Mouse (Mus musculus): ENCODE measurements around the gene Isyna1. TPM values are rescaled to one million over a fixed set of nuclear protein-coding genes. Genes with fewer than 3 reads are reported as not detected.

Gene Isyna1
- 155 and 171 TPM in 2 replicates for polyA plus RNA-seq (2015; fragmentation: Nextera tagmentation; extraction: Ambion mirVana)

DNA sequence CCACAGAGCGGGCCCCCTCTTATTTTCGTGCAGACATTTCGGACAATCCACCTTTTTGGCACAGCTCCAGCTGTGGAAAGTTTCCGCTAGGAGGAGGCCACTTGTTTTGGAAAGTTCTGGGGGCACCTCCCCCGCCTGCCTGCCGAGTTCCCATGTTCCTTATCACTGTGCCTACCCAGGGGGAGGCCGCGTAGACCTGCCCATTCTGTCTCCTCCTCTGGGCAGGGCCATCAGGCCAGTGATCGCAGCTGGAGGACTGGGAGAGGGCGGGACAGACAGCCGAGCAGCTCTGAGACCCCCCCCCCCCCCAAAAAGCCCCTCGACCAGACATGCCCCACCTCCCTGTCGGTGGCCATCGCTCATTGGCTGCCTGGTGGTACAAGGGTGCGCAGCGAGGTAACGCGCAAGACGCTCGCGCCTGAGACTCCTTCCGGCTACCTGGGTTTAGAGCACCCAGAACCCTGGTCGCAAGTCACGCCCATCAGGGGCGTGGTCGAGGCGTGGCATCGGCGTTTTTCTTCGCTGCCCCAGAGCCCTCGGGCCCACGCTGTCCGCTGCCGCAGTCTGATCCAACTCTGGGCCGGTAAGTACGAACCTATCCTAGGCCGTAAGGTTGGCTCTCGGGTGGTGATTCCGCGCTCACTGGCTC is at the start of gene Isyna1:
Gene Isyna1, plus strand, starts transcription at position 413 of the 649 bp plus-strand sequence.
- Histone ChIP-seq H3K27ac (ENCODE audit: low read length) (peak within 1 kb of the TSS; percentile 67), H3K4me1 (ENCODE audit: control insufficient read depth, insufficient read depth, low read length) (peaks cover 28% of the 10 kb centered on the region), H3K9me3 (replicated peaks; ENCODE audit: control insufficient read depth, low read length, poor library complexity, severe bottlenecking) (no peaks in the 10 kb centered on the region), H3K4me3 (ENCODE audit: low read depth, low read length) (peak within 1 kb of the TSS; percentile 56), H3K36me3 (ENCODE audit: control insufficient read depth, insufficient read depth, low read length) (peaks cover 17% of the 10 kb centered on the region; the same call in 1 of the 2 replicates), H3K27me3 (ENCODE audit: control insufficient read depth, insufficient read depth, low read depth, low read length) (no peaks in the 10 kb centered on the region; the same call in 1 of the 2 replicates), H3K4me2 (ENCODE audit: low read length) (peak within 1 kb of the TSS; percentile 71), H3K9ac (ENCODE audit: low read depth, low read length) (peak within 1 kb of the TSS; percentile 70)
- WGBS, result under 1% methylated on average over 38 of the region's 40 CpGs
- ATAC-seq, result peak; percentile 84

DNA sequence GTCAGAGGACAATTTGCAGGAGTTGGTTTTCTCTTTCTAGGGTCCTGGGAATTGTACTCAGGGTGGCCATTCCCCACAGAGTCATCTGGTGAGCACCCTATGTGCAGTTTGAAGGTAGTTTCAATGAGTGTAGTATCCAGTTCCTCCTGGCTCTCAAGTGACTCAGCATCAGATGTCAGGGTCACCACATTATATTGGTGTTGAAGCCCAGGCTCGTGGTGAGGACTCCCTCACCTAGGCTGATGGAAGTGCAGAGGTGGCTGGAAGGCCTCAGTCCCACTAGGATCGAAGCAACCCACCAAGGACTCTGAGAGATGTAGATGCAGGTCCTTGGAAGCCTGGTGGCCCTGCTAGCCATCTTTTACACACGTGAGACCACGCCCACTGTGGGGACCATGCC is 47.8 kb upstream of the Isyna1 start:
- peaks cover 6% of the 10 kb centered on the region for H3K4me1 ChIP-seq (ENCODE audit: control insufficient read depth, insufficient read depth, low read length)
- no peak overlapping the region for H3K4me2 ChIP-seq (ENCODE audit: low read length)
- no peak overlapping the region for H3K9ac ChIP-seq (ENCODE audit: low read depth, low read length)
- H3K27ac ChIP-seq (ENCODE audit: low read length), result no peak overlapping the region
- no peak for ATAC-seq
- no peaks in the 10 kb centered on the region for H3K27me3 ChIP-seq (ENCODE audit: control insufficient read depth, insufficient read depth, low read depth, low read length)
- WGBS, result 94% methylated on average over 4 of the region's 4 CpGs
- no peaks in the 10 kb centered on the region for H3K9me3 ChIP-seq (replicated peaks; ENCODE audit: control insufficient read depth, low read length, poor library complexity, severe bottlenecking)
- no peak overlapping the region for H3K4me3 ChIP-seq (ENCODE audit: low read depth, low read length)
- H3K36me3 ChIP-seq (ENCODE audit: control insufficient read depth, insufficient read depth, low read length), result no peaks in the 10 kb centered on the region

DNA sequence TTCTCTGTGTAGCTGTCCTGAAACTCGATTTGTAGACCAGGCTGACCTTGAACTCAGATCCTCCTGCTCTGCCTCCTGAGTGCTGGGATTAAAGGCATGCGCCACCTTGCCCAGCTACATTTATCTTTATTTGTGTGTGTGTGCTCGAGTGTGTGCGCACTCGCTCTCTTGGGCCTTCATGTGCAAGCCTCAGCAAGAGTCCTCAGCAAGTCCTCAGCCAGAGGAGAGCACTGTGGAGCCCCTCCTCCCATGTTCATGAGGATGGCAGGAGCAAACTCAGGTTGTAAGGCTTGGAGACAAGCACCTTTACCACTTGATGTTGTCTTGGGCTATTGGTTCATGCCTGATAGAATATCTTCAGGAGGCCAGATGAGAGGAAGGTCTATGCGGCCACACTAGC is 46.4 kb upstream of the Isyna1 start:
- Histone ChIP-seq H3K9ac (ENCODE audit: low read depth, low read length) (no peak overlapping the region), H3K36me3 (ENCODE audit: control insufficient read depth, insufficient read depth, low read length) (no peaks in the 10 kb centered on the region), H3K4me3 (ENCODE audit: low read depth, low read length) (no peak overlapping the region), H3K9me3 (replicated peaks; ENCODE audit: control insufficient read depth, low read length, poor library complexity, severe bottlenecking) (no peaks in the 10 kb centered on the region), H3K4me2 (ENCODE audit: low read length) (no peak overlapping the region), H3K4me1 (ENCODE audit: control insufficient read depth, insufficient read depth, low read length) (no peaks in the 10 kb centered on the region), H3K27me3 (ENCODE audit: control insufficient read depth, insufficient read depth, low read depth, low read length) (no peaks in the 10 kb centered on the region), H3K27ac (ENCODE audit: low read length) (no peak overlapping the region)
- WGBS, result 92% methylated on average over 6 of the region's 6 CpGs
- ATAC-seq, result no peak

DNA sequence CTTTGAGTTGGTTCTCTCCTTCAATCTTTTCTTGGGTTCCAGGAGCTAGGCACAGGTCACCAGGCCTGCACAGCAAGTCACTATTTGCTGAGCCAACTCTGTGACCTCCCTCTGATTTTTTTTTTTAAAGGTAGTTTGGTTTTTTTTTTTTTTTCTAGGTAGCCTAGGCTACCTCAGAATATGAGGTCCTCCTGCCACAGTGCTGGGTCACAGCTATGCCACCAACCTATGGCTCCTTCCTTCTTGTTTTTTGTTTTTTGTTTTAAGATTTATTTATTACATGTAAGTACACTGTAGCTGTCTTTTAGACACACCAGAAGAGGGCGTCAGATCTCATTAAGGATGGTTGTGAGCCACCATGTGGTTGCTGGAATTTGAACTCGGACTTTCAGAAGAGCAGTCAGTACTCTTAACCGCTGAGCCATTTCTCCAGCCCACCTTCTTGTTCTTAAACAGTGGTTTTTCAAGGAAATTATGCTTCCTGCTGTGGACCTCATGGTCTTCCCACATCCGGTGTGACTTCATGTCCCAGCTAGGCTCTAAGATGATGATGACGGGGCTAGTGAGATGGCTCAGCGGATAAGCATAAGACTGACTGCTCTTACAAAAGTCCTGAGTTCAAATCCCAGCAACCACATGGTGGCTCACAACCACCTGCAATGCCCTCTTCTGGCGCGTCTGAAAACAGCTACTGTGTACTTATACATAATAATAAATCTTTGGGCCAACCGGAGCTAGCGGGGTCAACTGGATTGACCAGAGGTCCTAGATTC is 44.6 kb upstream of the Isyna1 start:
- Histone ChIP-seq H3K4me3 (ENCODE audit: low read depth, low read length) (no peak overlapping the region), H3K4me1 (ENCODE audit: control insufficient read depth, insufficient read depth, low read length) (0 out of 2 replicates have a peak, but pooled peaks cover 2% of the 10 kb centered on the region), H3K4me2 (ENCODE audit: low read length) (no peak overlapping the region), H3K9me3 (replicated peaks; ENCODE audit: control insufficient read depth, low read length, poor library complexity, severe bottlenecking) (no peaks in the 10 kb centered on the region), H3K27ac (ENCODE audit: low read length) (no peak overlapping the region), H3K27me3 (ENCODE audit: control insufficient read depth, insufficient read depth, low read depth, low read length) (no peaks in the 10 kb centered on the region), H3K9ac (ENCODE audit: low read depth, low read length) (no peak overlapping the region), H3K36me3 (ENCODE audit: control insufficient read depth, insufficient read depth, low read length) (no peaks in the 10 kb centered on the region)
- no peak for ATAC-seq
- WGBS, result 94% methylated on average over 10 of the region's 10 CpGs

DNA sequence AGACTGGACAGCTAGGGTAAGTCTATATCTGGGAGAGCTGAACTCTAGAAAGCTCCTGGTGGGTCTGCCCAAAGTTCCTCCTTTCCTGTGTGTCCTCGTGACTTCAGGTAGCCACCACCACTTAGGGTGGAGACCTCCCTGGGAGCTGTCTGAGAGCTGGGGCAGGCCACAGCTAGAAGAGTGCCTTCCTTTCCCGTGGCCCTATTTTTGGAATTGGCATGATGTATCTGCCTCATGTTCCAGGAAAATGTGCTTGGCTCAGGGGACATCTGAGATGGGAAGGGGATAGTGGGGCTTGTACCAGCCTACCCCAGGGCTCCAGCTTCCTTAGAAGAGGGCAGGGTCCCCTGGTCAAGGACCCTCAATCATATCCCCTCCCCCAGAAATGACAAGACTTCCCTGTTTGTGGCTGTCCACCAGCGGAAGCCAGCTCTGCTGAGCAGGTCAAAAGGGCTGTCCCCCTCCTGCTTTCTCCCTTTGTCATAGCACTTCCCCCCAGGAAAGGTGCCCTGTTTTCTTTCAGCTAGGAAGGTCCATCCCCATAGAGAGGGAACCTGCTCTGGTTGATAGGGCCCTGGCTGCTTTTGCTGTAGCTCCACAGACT is 42.5 kb upstream of the Isyna1 start:
- no peak overlapping the region for H3K27ac ChIP-seq (ENCODE audit: low read length)
- no peaks in the 10 kb centered on the region for H3K9me3 ChIP-seq (replicated peaks; ENCODE audit: control insufficient read depth, low read length, poor library complexity, severe bottlenecking)
- 0 out of 2 replicates have a peak, but pooled peaks cover 2% of the 10 kb centered on the region for H3K4me1 ChIP-seq (ENCODE audit: control insufficient read depth, insufficient read depth, low read length)
- ATAC-seq, result no peak
- H3K4me2 ChIP-seq (ENCODE audit: low read length), result no peak overlapping the region
- no peaks in the 10 kb centered on the region for H3K27me3 ChIP-seq (ENCODE audit: control insufficient read depth, insufficient read depth, low read depth, low read length)
- H3K4me3 ChIP-seq (ENCODE audit: low read depth, low read length), result no peak overlapping the region
- WGBS, result 84% methylated on average over 3 of the region's 3 CpGs
- H3K36me3 ChIP-seq (ENCODE audit: control insufficient read depth, insufficient read depth, low read length), result no peaks in the 10 kb centered on the region
- H3K9ac ChIP-seq (ENCODE audit: low read depth, low read length), result no peak overlapping the region

DNA sequence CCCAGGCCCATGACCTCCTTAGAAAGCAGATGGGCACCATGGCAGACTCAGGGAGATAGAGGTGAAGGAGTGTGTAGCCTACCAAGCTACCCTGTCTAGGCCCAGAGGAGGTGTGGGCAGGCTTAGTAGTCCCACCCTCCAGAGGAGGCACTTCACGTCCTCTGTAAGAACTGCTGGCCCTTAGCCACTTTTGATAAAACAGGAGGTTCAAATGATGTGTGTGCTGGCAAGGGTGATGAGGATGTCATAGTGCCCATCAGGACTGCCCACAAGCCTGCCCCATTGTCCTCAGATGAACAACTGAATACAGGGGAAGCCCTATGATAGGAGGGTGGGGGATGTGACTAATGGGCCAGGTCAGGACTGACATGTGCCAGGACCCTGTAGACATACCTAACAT is 41.3 kb upstream of the Isyna1 start:
- H3K9ac ChIP-seq (ENCODE audit: low read depth, low read length), result no peak overlapping the region
- no peak overlapping the region for H3K4me3 ChIP-seq (ENCODE audit: low read depth, low read length)
- ATAC-seq, result no peak
- H3K27ac ChIP-seq (ENCODE audit: low read length), result no peak overlapping the region
- H3K27me3 ChIP-seq (ENCODE audit: control insufficient read depth, insufficient read depth, low read depth, low read length), result no peaks in the 10 kb centered on the region
- 0 out of 2 replicates have a peak, but pooled peaks cover 2% of the 10 kb centered on the region for H3K4me1 ChIP-seq (ENCODE audit: control insufficient read depth, insufficient read depth, low read length)
- no peak overlapping the region for H3K4me2 ChIP-seq (ENCODE audit: low read length)
- H3K36me3 ChIP-seq (ENCODE audit: control insufficient read depth, insufficient read depth, low read length), result no peaks in the 10 kb centered on the region
- 46% methylated on average over 1 of the region's 1 CpGs for WGBS
- no peaks in the 10 kb centered on the region for H3K9me3 ChIP-seq (replicated peaks; ENCODE audit: control insufficient read depth, low read length, poor library complexity, severe bottlenecking)

DNA sequence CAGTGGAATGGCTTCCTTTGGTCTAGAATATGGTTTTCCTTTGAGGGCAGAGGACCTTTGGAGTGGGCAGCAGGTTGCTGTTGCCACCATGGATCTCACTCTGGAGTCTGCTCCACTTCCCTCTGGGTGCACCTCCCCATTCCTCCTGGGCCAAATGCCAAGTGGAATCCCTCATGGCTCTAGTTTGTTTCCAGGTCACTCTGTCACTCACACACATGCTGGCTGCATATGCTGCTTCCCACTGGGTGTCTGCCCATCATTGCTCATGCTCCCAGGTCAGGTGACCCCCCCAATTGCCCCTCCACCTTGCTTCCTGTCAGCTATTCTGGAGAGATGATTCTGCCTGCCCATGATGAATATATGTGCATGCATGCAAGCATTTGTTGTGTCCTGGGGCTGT is 40.4 kb upstream of the Isyna1 start:
- Histone ChIP-seq H3K4me3 (ENCODE audit: low read depth, low read length) (no peak overlapping the region), H3K27ac (ENCODE audit: low read length) (no peak overlapping the region), H3K4me1 (ENCODE audit: control insufficient read depth, insufficient read depth, low read length) (0 out of 2 replicates have a peak, but pooled peaks cover 2% of the 10 kb centered on the region), H3K27me3 (ENCODE audit: control insufficient read depth, insufficient read depth, low read depth, low read length) (no peaks in the 10 kb centered on the region), H3K36me3 (ENCODE audit: control insufficient read depth, insufficient read depth, low read length) (no peaks in the 10 kb centered on the region), H3K9ac (ENCODE audit: low read depth, low read length) (no peak overlapping the region), H3K9me3 (replicated peaks; ENCODE audit: control insufficient read depth, low read length, poor library complexity, severe bottlenecking) (no peaks in the 10 kb centered on the region), H3K4me2 (ENCODE audit: low read length) (no peak overlapping the region)
- ATAC-seq, result no peak

DNA sequence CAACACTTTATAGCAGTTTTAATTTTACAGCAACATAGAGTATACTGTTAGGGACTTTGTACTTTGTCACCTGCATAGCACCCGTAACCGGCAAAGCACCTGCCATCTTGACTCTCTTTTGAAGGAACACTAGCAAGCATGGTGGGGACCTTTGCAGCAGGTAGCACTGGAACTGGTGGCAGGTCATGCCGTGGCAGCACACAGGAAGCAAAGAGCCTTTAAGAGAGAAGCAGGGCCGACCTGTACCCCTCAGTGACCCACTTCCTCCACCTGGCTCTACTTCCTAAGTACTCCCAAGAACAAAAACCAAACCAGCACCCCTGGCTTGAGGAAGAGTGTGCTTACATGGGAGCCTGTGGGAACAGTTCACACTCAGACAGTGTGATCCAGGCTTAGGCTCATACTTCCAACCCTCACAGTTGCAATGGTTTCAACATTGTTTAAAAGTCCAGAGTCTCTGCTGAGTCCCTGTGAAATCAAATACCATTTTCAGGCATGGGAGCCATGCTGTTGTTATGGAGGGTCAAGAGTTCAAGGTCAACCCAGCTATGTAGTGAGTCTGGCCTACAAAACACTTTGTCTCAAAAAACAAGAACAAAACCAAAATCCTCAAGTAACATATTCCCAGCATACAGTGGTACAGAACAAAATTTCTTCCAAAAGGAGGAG is 39.0 kb upstream of the Isyna1 start:
- ATAC-seq, result no peak

More for the DNA sequence above, 39.0 kb upstream of the Isyna1 start:
- Histone ChIP-seq H3K9me3 (replicated peaks; ENCODE audit: control insufficient read depth, low read length, poor library complexity, severe bottlenecking) (no peaks in the 10 kb centered on the region), H3K4me1 (ENCODE audit: control insufficient read depth, insufficient read depth, low read length) (0 out of 2 replicates have a peak, but pooled peaks cover 2% of the 10 kb centered on the region), H3K4me3 (ENCODE audit: low read depth, low read length) (no peak overlapping the region), H3K27me3 (ENCODE audit: control insufficient read depth, insufficient read depth, low read depth, low read length) (no peaks in the 10 kb centered on the region), H3K36me3 (ENCODE audit: control insufficient read depth, insufficient read depth, low read length) (no peaks in the 10 kb centered on the region), H3K9ac (ENCODE audit: low read depth, low read length) (no peak overlapping the region), H3K27ac (ENCODE audit: low read length) (no peak overlapping the region), H3K4me2 (ENCODE audit: low read length) (no peak overlapping the region)
- 90% methylated on average over 4 of the region's 4 CpGs for WGBS
